Mouse (Mus musculus) hindbrain, embryonic 16.5 days (tissue): ENCODE measurements around the gene Adgrb3. TPM values are rescaled to one million over a fixed set of nuclear protein-coding genes. Genes with fewer than 3 reads are reported as not detected.
A peak's percentile ranks its signal among the peaks of the same experiment; 100 is the strongest.

Experiments used
- ATAC-seq: fragments of 200-750 bp; cut with Nextera tagmentation; 2 replicates; pipeline ENCODE4 v1.8.0; 2017; ENCODE audit warnings: moderate TSS enrichment, moderate library complexity
- H3K27ac ChIP-seq: fragments of 300-500 bp; sonication (generic); 2 replicates; pipeline ENCODE4 v1.5.1; 2014; ENCODE audit warnings: low read depth, mild to moderate bottlenecking, control low read depth, low read length, moderate library complexity
- H3K27me3 ChIP-seq: fragments of 300-500 bp; sonication (generic); replicated peaks from 2 replicates; pipeline ENCODE4 v1.6.1; 2014; ENCODE audit warnings: low read length; ENCODE audit not compliant: control insufficient read depth, insufficient read depth
- H3K36me3 ChIP-seq: fragments of 300-500 bp; sonication (generic); 2 replicates; pipeline ENCODE4 v1.6.1; 2014; ENCODE audit warnings: mild to moderate bottlenecking, low read length, moderate library complexity, mixed read lengths; ENCODE audit not compliant: control insufficient read depth, insufficient read depth
- H3K4me1 ChIP-seq: fragments of 300-500 bp; sonication (generic); 2 replicates; pipeline ENCODE4 v1.6.1; 2014; ENCODE audit warnings: low read depth, low read length; ENCODE audit not compliant: control insufficient read depth, insufficient read depth
- H3K4me2 ChIP-seq: fragments of 300-500 bp; sonication (generic); 2 replicates; pipeline ENCODE4 v1.6.1; 2014; ENCODE audit warnings: mild to moderate bottlenecking, low read length, control low read depth, moderate library complexity
- H3K4me3 ChIP-seq: fragments of 300-500 bp; sonication (generic); 2 replicates; pipeline ENCODE4 v1.5.1; 2014; ENCODE audit warnings: mild to moderate bottlenecking, low read length, control low read depth, moderate library complexity
- H3K9ac ChIP-seq: fragments of 300-500 bp; sonication (generic); 2 replicates; pipeline ENCODE4 v1.6.1; 2014; ENCODE audit warnings: low read depth, mild to moderate bottlenecking, control low read depth, low read length, moderate library complexity
- H3K9me3 ChIP-seq: fragments of 300-500 bp; sonication (generic); 2 replicates; pipeline ENCODE4 v1.6.1; 2014; ENCODE audit warnings: mild to moderate bottlenecking, low read length, moderate library complexity; ENCODE audit not compliant: control insufficient read depth
- WGBS: fragments of 180-500 bp; shearing (Covaris S2); extraction: QIAGEN DNeasy Blood & Tissue Kit; methylation state at CpG from one replicate; pipeline ENCODE4 v1.1.7; 2014; 5-methylcytosine and 5-hydroxymethylcytosine counted together
- polyA plus RNA-seq: library from polyadenylated mRNA; unstranded; fragments of >200 nt; fragmentation: Nextera tagmentation; extraction: Ambion mirVana; gene quantifications from 2 replicates; pipeline ENCODE4 v1.2.1, GENCODE M21; 2015

Adgrb3 gene
- polyA plus RNA-seq, 1 experiment from 2014 or later: 52.9 TPM

DNA sequence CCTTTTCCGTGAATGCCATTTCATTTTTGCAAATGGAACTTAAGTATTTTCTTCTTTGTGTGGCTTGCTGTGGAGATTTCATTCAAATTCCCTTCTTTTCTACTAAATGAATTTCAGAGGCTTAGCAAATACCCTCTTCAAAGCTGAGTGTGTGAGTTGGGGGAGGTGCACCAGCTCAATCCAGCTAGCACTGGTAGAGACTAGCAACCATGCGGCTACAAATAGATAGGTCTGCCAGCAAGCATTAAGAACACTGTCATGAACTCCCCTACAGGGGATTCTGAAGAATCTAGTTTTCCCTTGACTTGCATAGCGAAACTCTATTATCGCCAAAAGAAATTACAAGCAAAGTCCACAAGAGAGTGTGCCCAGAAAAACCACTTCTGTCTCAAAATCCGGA lies 624.9 kb downstream of the Adgrb3 start:
- no peaks in the 10 kb centered on the region for H3K9me3 ChIP-seq
- H3K4me1 ChIP-seq: no peaks in the 10 kb centered on the region
- ATAC-seq: peak; percentile 87
- no peaks in the 10 kb centered on the region for H3K27me3 ChIP-seq
- WGBS: 44% methylated on average over 5 of the region's 5 CpGs
- H3K4me3 ChIP-seq: no peak overlapping the region
- H3K4me2 ChIP-seq: no peak overlapping the region
- no peak overlapping the region for H3K9ac ChIP-seq
- H3K36me3 ChIP-seq: no peaks in the 10 kb centered on the region
- no peak overlapping the region for H3K27ac ChIP-seq

- Histone ChIP-seq H3K27ac (no peak overlapping the region), H3K9ac (no peak overlapping the region), H3K4me2 (no peak overlapping the region), H3K36me3 (no peaks in the 10 kb centered on the region), H3K27me3 (no peaks in the 10 kb centered on the region), H3K4me1 (no peaks in the 10 kb centered on the region), H3K4me3 (no peak overlapping the region), H3K9me3 (no peaks in the 10 kb centered on the region)
- no peak for ATAC-seq
Measured at GRCm38 (mm10) chr1:25199392-25199791, 630.1 kb downstream of the Adgrb3 start.

DNA sequence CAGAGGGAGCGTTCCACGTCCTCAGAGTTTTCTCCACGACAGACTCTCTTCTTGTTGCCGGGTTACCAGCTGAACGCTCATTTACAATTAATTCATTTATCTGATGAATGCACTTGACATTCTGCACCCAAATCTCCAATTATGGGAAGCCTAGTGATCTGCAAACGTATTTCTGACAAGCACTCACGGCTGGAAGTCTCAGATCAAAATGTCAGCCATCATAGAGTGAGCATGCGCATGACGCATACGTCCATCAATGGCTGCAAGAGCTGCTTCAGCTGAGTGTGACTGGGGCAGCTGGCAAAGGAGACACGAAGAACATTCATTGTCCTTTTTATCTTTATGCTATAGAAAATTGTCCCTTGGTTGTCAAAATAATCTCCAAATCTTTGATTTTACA lies 637.5 kb downstream of the Adgrb3 start:
- no peak; the same call in 1 of the 2 replicates for ATAC-seq
- Histone ChIP-seq H3K36me3 (no peaks in the 10 kb centered on the region), H3K27ac (no peak overlapping the region), H3K9me3 (no peaks in the 10 kb centered on the region), H3K9ac (no peak overlapping the region), H3K4me2 (no peak overlapping the region), H3K4me3 (no peak overlapping the region), H3K27me3 (no peaks in the 10 kb centered on the region), H3K4me1 (no peaks in the 10 kb centered on the region)
- WGBS: 35% methylated on average over 11 of the region's 11 CpGs

DNA sequence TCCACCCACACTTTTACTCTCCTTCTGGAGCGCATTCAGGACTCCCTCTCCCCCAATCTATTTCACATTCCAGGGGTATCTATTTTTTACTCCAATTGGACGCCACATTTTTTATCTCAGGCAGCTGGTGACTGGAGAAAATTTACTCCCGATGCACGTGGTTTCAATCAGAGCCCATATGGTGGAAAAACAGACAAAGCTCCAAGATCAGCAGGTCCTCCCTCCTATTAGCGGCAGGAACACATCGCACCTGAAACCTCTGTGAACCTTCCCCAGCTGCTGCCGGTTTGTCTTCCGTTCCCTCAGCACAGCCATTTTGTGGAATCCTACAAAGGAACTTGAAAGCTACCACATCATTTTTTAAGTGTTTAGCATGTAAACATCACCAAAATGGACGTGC lies 640.2 kb downstream of the Adgrb3 start:
- 54% methylated on average over 9 of the region's 9 CpGs for WGBS
- ATAC-seq: 0 out of 2 replicates have a peak, but pooled peaks have one; percentile 21

DNA sequence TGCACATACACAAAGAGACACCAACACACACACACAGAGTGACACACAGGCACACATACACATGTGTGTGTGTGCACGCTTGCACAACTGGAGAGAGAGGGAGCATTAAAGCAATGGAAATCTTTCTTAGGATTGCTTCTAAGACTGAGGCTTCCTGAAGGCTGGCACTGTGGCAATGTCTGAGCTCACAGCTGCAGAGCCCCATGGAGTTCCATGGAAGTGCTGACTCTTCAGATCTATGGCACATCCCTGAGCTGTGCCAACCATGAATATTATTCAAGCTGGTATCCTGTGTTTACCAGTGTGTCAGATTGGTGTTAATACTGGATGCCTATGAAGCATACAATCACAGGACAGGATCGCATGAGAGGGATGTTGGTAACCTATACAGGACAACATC lies 643.6 kb downstream of the Adgrb3 start:
- Histone ChIP-seq H3K36me3 (no peaks in the 10 kb centered on the region), H3K27ac (no peak overlapping the region), H3K4me2 (no peak overlapping the region), H3K4me3 (no peak overlapping the region), H3K27me3 (no peaks in the 10 kb centered on the region), H3K9ac (no peak overlapping the region), H3K9me3 (no peaks in the 10 kb centered on the region), H3K4me1 (no peaks in the 10 kb centered on the region)
- 88% methylated on average over 2 of the region's 2 CpGs for WGBS
- 0 out of 2 replicates have a peak, but pooled peaks have one; percentile 38 for ATAC-seq

More for the DNA sequence above, 640.2 kb downstream of the Adgrb3 start:
- Histone ChIP-seq H3K9ac (no peak overlapping the region), H3K36me3 (no peaks in the 10 kb centered on the region), H3K4me1 (no peaks in the 10 kb centered on the region), H3K4me2 (no peak overlapping the region), H3K4me3 (no peak overlapping the region), H3K9me3 (no peaks in the 10 kb centered on the region), H3K27ac (peak overlapping the region; percentile 37; the same call in 1 of the 2 replicates), H3K27me3 (no peaks in the 10 kb centered on the region)

DNA sequence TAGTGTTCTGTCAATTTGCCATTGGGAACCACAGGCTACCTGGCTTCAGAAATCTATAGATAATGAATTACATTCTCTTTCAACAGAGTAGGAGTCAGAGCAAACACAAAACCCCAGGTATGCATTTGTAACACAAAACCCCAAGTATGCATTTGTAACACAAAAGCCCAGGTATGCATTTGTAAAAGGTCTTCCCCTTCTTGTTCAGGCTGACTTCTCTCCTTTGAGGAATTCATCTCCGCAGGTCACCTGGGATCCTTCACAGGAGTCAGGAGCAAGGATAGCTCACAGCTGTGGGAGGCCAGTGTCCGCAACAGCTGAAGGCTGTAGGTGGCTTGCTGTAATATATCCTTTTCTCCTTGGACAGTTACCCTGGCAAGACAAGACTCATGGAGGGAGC lies 647.6 kb downstream of the Adgrb3 start:
- Histone ChIP-seq H3K9ac (no peak overlapping the region), H3K36me3 (no peaks in the 10 kb centered on the region), H3K4me3 (no peak overlapping the region), H3K9me3 (no peaks in the 10 kb centered on the region), H3K27me3 (no peaks in the 10 kb centered on the region), H3K4me1 (peaks cover 13% of the 10 kb centered on the region), H3K4me2 (no peak overlapping the region), H3K27ac (no peak overlapping the region)
- no peak for ATAC-seq
- 78% methylated on average over 2 of the region's 2 CpGs for WGBS

- Histone ChIP-seq H3K9ac (no peak overlapping the region), H3K36me3 (no peaks in the 10 kb centered on the region), H3K9me3 (no peaks in the 10 kb centered on the region), H3K4me1 (peaks cover 13% of the 10 kb centered on the region), H3K27me3 (no peaks in the 10 kb centered on the region), H3K4me3 (no peak overlapping the region), H3K27ac (peak overlapping the region; percentile 55), H3K4me2 (no peak overlapping the region)
- WGBS: 19% methylated on average over 6 of the region's 6 CpGs
- ATAC-seq: peak; percentile 67
Measured at GRCm38 (mm10) chr1:25180615-25181014, 648.9 kb downstream of the Adgrb3 start.

DNA sequence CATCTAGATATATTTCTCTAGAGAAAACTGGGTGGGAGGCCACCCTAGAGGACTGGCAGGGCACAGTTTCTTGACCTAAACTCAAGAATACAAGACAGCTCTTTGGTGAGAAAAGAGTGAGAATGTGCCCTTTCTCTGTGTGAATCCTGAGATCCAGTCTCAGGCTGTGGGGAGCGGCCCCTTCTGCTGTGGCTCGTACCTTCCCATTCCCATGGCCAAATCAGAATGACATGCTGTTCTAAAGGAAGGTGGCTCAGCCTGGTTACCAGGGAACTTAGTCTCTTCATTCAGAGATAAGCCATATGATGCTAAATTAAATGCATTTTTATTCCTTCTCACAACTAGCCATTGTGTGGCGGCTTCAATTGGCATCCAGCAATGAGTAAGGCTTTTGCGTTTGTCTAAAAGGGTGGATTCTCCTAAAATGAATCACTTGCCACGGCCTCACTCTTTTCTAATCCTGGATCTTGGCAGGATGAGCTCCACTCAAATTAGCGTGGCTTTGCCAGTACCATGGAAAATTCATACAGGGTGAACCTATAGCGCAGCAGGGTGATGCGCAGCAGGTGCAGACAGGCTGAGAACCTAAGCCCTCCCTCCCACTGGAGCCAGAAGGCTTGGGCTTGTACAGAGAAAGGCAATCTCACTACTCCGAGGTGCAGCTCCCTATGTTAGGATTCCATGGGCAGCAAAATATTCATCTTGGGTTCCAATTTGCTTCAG lies 649.5 kb downstream of the Adgrb3 start:
- H3K27ac ChIP-seq: peak overlapping the region; percentile 55
- no peak overlapping the region; the same call in 1 of the 2 replicates for H3K9ac ChIP-seq
- 34% methylated on average over 9 of the region's 9 CpGs for WGBS
- H3K4me3 ChIP-seq: no peak overlapping the region
- H3K36me3 ChIP-seq: no peaks in the 10 kb centered on the region
- H3K4me2 ChIP-seq: no peak overlapping the region; the same call in 1 of the 2 replicates
- H3K4me1 ChIP-seq: peaks cover 13% of the 10 kb centered on the region
- no peaks in the 10 kb centered on the region for H3K9me3 ChIP-seq
- H3K27me3 ChIP-seq: no peaks in the 10 kb centered on the region
- peak; percentile 64 for ATAC-seq

DNA sequence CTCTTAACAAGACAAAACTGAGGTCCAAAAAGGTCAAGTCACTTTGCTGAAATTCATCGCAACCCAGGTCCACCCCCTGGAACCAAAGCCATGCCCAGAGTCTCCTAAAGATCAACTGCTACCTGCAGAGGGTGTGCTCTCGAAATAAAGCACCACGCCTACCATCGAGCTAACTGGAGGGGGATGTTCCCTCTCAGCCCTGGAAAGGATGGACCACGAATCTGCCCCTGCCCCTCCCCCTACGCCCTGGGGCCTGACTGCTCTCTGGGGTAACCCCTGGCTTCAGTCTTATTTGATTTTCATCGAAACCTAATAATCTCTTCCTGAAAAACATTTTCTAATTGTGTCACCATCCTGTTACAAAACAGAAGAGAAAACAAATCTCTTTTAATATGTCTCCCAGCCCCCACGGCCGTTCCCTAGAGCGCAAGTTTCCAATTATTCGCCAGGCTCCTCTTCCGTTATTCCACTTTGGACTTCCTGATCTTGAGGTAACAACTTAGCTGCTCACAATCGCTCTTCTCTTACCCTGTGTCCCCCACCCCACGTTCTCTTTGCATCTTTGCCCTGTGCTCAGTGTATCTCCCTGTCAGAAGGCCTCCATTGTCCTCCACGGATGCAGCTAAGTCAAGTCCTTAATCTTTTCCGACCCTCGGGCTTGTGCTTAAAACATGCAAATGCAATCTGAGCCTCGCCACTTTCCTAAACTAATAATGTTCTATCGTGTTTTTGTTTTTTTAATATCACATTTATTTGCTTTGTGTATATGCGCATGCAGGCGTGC lies 651.0 kb downstream of the Adgrb3 start:
- H3K9ac ChIP-seq: no peak overlapping the region
- H3K4me1 ChIP-seq: peaks cover 13% of the 10 kb centered on the region

More for the DNA sequence above, 651.0 kb downstream of the Adgrb3 start:
- H3K27me3 ChIP-seq: no peaks in the 10 kb centered on the region
- H3K27ac ChIP-seq: no peak overlapping the region
- no peak overlapping the region for H3K4me3 ChIP-seq
- no peaks in the 10 kb centered on the region for H3K36me3 ChIP-seq
- no peak overlapping the region for H3K4me2 ChIP-seq
- ATAC-seq: no peak
- 33% methylated on average over 21 of the region's 21 CpGs for WGBS
- H3K9me3 ChIP-seq: no peaks in the 10 kb centered on the region
